Mouse (Mus musculus): ENCODE measurements around the gene Ankrd39.

GRCm38 (mm10) chr1:36559256-36559655 is 12.0 kb upstream of the Ankrd39 start:
- TF ChIP-seq CTCF (IDR thresholded peaks at IDR 0.05; ENCODE audit: low read depth, low read length) (no peak), POLR2A (IDR thresholded peaks at IDR 0.05; ENCODE audit: insufficient read depth, low read length) (no peak)

All from ES-Bruce4 (cell line).